Mouse (Mus musculus) embryonic fibroblast, embryonic 13.5 days (primary cell): ENCODE results near the gene Astn2.

ENCODE experiments used
- CTCF ChIP-seq: IDR thresholded peaks from 2 replicates; pipeline ENCODE4 v1.5.1; 2011; ENCODE audit warnings: mild to moderate bottlenecking, control low read depth, low read length, moderate library complexity, borderline replicate concordance; ENCODE audit not compliant: insufficient read depth
- POLR2A ChIP-seq: IDR thresholded peaks from 2 replicates; pipeline ENCODE4 v1.6.1; 2011; ENCODE audit warnings: low read depth, mild to moderate bottlenecking, control low read depth, low read length, moderate library complexity

GRCm38 (mm10) chr4:66033826-66034225, 370.6 kb downstream of the Astn2 start:
- TF ChIP-seq POLR2A (no peak), CTCF (no peak)
